Mouse (Mus musculus) intestine, embryonic 14.5 days (tissue): Measurements from ENCODE around the gene Kdelr2. TPM values are rescaled to one million over a fixed set of nuclear protein-coding genes. Genes with fewer than 3 reads are reported as not detected.
"Not testable (repeated sequence)": the region's sequence is repeated elsewhere in the genome, so short reads cannot be mapped to it uniquely, and the experiment has no call there.

Experiments
- ATAC-seq: fragments of 200-750 bp; cut with Nextera tagmentation; replicated peaks from 2 replicates; pipeline ENCODE4 v1.8.0; 2017; ENCODE audit warnings: low read depth, moderate number of reproducible peaks, moderate TSS enrichment, moderate library complexity; ENCODE audit not compliant: low FRiP score, low TSS enrichment
- DNase-seq: peaks from one replicate; pipeline ENCODE4 v3.0.0-alpha.2; 2018; ENCODE audit warnings: low spot score
- H3K27ac ChIP-seq: fragments of 300-500 bp; sonication (generic); 2 replicates; pipeline ENCODE4 v1.5.1; 2014; ENCODE audit warnings: low read depth, mild to moderate bottlenecking, control low read depth
- H3K27me3 ChIP-seq: fragments of 300-500 bp; sonication (generic); replicated peaks from 2 replicates; pipeline ENCODE4 v1.6.1; 2014; ENCODE audit warnings: low read length, control low read depth; ENCODE audit not compliant: control insufficient read depth, insufficient read depth
- H3K36me3 ChIP-seq: fragments of 300-500 bp; sonication (generic); 2 replicates; pipeline ENCODE4 v1.6.1; 2014; ENCODE audit warnings: low read length, control low read depth; ENCODE audit not compliant: control insufficient read depth, insufficient read depth
- H3K4me1 ChIP-seq: fragments of 300-500 bp; sonication (generic); replicated peaks from 2 replicates; pipeline ENCODE4 v1.6.1; 2014; ENCODE audit warnings: low read length, control low read depth, mixed read lengths; ENCODE audit not compliant: control insufficient read depth, insufficient read depth
- H3K4me2 ChIP-seq: fragments of 300-500 bp; sonication (generic); 2 replicates; pipeline ENCODE4 v1.6.1; 2014; ENCODE audit warnings: low read length
- H3K4me3 ChIP-seq: fragments of 300-500 bp; sonication (generic); 2 replicates; pipeline ENCODE4 v1.5.1; 2014; ENCODE audit warnings: low read depth, low read length, control low read depth, mixed read lengths
- H3K9ac ChIP-seq: fragments of 300-500 bp; sonication (generic); 2 replicates; pipeline ENCODE4 v1.6.1; 2014; ENCODE audit warnings: mild to moderate bottlenecking, low read length
- H3K9me3 ChIP-seq: fragments of 300-500 bp; sonication (generic); 2 replicates; pipeline ENCODE4 v1.6.1; 2016; ENCODE audit warnings: low read length, control low read depth; ENCODE audit not compliant: control insufficient read depth
- WGBS: fragments of 180-500 bp; shearing (Covaris S2); extraction: QIAGEN DNeasy Blood & Tissue Kit; methylation state at CpG from one replicate; pipeline ENCODE4 v1.1.7; 2014; 5-methylcytosine and 5-hydroxymethylcytosine counted together
- polyA plus RNA-seq: library from polyadenylated mRNA; unstranded; fragments of >200 nt; fragmentation: Nextera tagmentation; extraction: Ambion mirVana; gene quantifications from 2 replicates; pipeline ENCODE4 v1.2.1, GENCODE M21; 2014

Kdelr2 gene
- polyA plus RNA-seq, 1 experiment from 2014 or later: 337 TPM

- peak overlapping the region; percentile 19 for H3K4me3 ChIP-seq
- H3K36me3 ChIP-seq: no peaks in the 10 kb centered on the region
- H3K4me1 ChIP-seq: peaks cover 4% of the 10 kb centered on the region; the same call in 1 of the 2 replicates
- no peaks in the 10 kb centered on the region for H3K9me3 ChIP-seq
- peaks cover 10% of the 10 kb centered on the region; the same call in 1 of the 2 replicates for H3K27me3 ChIP-seq
- no peak overlapping the region for H3K9ac ChIP-seq
- DNase-seq: peak; percentile 83
- peak; percentile 79 for ATAC-seq
- H3K27ac ChIP-seq: no peak overlapping the region
- H3K4me2 ChIP-seq: peak overlapping the region; percentile 53
- WGBS: 7% methylated on average over 39 of the region's 39 CpGs
These were observed 16.6 kb upstream of the Kdelr2 start for GRCm38 (mm10) chr5:143386797-143387621.

GRCm38 (mm10) chr5:143394184-143394583 lies 9.5 kb upstream of the Kdelr2 start:
- ATAC-seq: no peak
- 81% methylated on average over 7 of the region's 7 CpGs for WGBS

GRCm38 (mm10) chr5:143394966-143395365 lies 8.7 kb upstream of the Kdelr2 start:
- DNase-seq, H3K27ac ChIP-seq, H3K9me3 ChIP-seq, H3K4me1 ChIP-seq, H3K36me3 ChIP-seq, H3K4me3 ChIP-seq, H3K27me3 ChIP-seq, ATAC-seq, H3K4me2 ChIP-seq, H3K9ac ChIP-seq: not testable (repeated sequence)
- WGBS: 83% methylated on average over 2 of the region's 2 CpGs

More at GRCm38 (mm10) chr5:143394184-143394583, 9.5 kb upstream of the Kdelr2 start:
- no peak for DNase-seq
- Histone ChIP-seq H3K4me3 (no peak overlapping the region), H3K4me1 (no peaks in the 10 kb centered on the region), H3K9me3 (no peaks in the 10 kb centered on the region), H3K27me3 (no peaks in the 10 kb centered on the region), H3K9ac (no peak overlapping the region), H3K27ac (no peak overlapping the region), H3K36me3 (no peaks in the 10 kb centered on the region), H3K4me2 (no peak overlapping the region)

- no peaks in the 10 kb centered on the region for H3K27me3 ChIP-seq
- H3K4me2 ChIP-seq: no peak overlapping the region
- H3K4me3 ChIP-seq: no peak overlapping the region
- DNase-seq (no peak), ATAC-seq (no peak)
- no peaks in the 10 kb centered on the region for H3K36me3 ChIP-seq
- H3K4me1 ChIP-seq: no peaks in the 10 kb centered on the region
- H3K27ac ChIP-seq: no peak overlapping the region
- no peak overlapping the region for H3K9ac ChIP-seq
- H3K9me3 ChIP-seq: no peaks in the 10 kb centered on the region
- WGBS: 48% methylated on average over 2 of the region's 2 CpGs
These were observed 8.0 kb upstream of the Kdelr2 start for GRCm38 (mm10) chr5:143395649-143396048.

- H3K27me3 ChIP-seq: no peaks in the 10 kb centered on the region
- peak overlapping the region; percentile 51; the same call in 1 of the 2 replicates for H3K27ac ChIP-seq
- DNase-seq (peak; percentile 71), ATAC-seq (no peak; the same call in 1 of the 2 replicates)
- H3K4me2 ChIP-seq: no peak overlapping the region
- H3K9me3 ChIP-seq: no peaks in the 10 kb centered on the region
- 75% methylated on average over 12 of the region's 12 CpGs for WGBS
- H3K4me3 ChIP-seq: no peak overlapping the region
- H3K36me3 ChIP-seq: peaks cover 4% of the 10 kb centered on the region
- peaks cover 17% of the 10 kb centered on the region for H3K4me1 ChIP-seq
- no peak overlapping the region for H3K9ac ChIP-seq
These were observed 3.1 kb upstream of the Kdelr2 start for GRCm38 (mm10) chr5:143400501-143400900.

GRCm38 (mm10) chr5:143401556-143401955 lies 2.1 kb upstream of the Kdelr2 start:
- 47% methylated on average over 2 of the region's 2 CpGs for WGBS
- peaks cover 14% of the 10 kb centered on the region for H3K36me3 ChIP-seq
- no peak overlapping the region for H3K4me3 ChIP-seq
- no peak for DNase-seq
- ATAC-seq: no peak
- no peak overlapping the region for H3K4me2 ChIP-seq
- peaks cover 18% of the 10 kb centered on the region for H3K4me1 ChIP-seq
- no peaks in the 10 kb centered on the region for H3K27me3 ChIP-seq
- H3K9ac ChIP-seq: no peak overlapping the region
- no peak overlapping the region for H3K27ac ChIP-seq
- H3K9me3 ChIP-seq: no peaks in the 10 kb centered on the region

GRCm38 (mm10) chr5:143404148-143404930 lies 701 bp downstream of the Kdelr2 start:
- Histone ChIP-seq H3K27me3 (no peaks in the 10 kb centered on the region), H3K4me1 (peaks cover 18% of the 10 kb centered on the region), H3K4me2 (peak overlapping the region; percentile 83), H3K36me3 (peaks cover 38% of the 10 kb centered on the region), H3K27ac (peak overlapping the region; percentile 88), H3K4me3 (peak overlapping the region; percentile 99), H3K9me3 (no peaks in the 10 kb centered on the region), H3K9ac (peak overlapping the region; percentile 79)
- no peak; the same call in 1 of the 2 replicates for ATAC-seq
- DNase-seq: no peak
- 4% methylated on average over 32 of the region's 34 CpGs for WGBS

- 84% methylated on average over 9 of the region's 9 CpGs for WGBS
- peak overlapping the region; percentile 79; the same call in 1 of the 2 replicates for H3K9ac ChIP-seq
- peaks cover 18% of the 10 kb centered on the region for H3K4me1 ChIP-seq
- H3K4me3 ChIP-seq: peak overlapping the region; percentile 99
- no peaks in the 10 kb centered on the region for H3K27me3 ChIP-seq
- no peak for DNase-seq
- H3K4me2 ChIP-seq: peak overlapping the region; percentile 83
- H3K36me3 ChIP-seq: peaks cover 43% of the 10 kb centered on the region
- no peak for ATAC-seq
- no peaks in the 10 kb centered on the region for H3K9me3 ChIP-seq
- no peak overlapping the region for H3K27ac ChIP-seq
These were observed 1.6 kb downstream of the Kdelr2 start for GRCm38 (mm10) chr5:143405200-143405599.
